Mouse (Mus musculus) thymus, postnatal 10 days (tissue): ENCODE data around the gene Tmem97.
"Not testable (repeated sequence)": the region's sequence is repeated elsewhere in the genome, so short reads cannot be mapped to it uniquely, and the experiment has no call there.

Experiments used
- DNase-seq, 2 experiments: peaks; one replicate each; pipeline ENCODE4 v3.0.0; 2021; ENCODE audit warnings: low spot score in 2 of 2

The Tmem97 gene

DNA sequence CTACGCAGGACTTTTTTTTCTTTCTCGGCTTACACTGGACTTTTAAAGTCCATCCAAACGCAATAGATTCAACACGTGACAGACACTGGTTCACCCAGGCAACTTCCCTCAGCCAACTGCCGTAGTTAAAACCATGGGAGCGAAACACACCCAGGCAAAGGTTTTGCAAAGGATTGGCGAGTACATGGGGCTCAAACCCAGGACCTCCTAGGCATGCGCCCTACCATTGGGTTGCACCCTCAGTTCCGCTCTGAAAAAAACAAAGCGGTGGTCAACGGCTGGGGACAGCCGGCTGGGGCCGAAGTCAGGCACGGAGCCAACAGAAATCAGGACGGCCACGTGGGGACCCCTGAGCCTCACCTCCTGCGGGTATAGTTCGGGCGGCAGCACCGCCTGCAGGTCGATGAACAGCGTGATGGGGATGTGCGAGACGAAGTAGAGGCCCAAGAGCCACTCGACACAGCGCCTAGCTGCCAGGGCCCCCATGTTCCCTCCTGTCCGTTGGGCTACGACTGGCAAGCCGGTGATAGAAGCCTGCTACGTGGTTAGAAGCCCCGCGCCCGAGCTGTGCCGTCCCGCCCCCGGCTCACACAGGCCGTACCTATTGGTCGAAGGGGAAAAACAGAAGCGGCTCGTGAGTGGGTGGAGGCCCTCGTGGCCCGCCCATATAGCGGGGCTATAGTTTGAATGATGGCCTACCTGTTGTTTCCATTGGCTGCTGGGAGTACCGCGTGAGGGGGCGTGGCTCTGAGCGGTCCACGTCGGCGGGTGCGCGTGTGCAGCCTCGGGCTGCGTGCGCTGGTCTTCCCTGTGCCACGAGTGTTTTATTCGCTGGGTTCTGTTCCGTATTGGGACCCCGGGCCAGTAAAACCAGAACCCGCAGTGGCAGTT, at the start of gene Tmem97:
Gene Tmem97 (minus strand): TSS at position 610 of the 891 bp plus-strand sequence.
- peak; percentile 92 to 95 for DNase-seq

DNA sequence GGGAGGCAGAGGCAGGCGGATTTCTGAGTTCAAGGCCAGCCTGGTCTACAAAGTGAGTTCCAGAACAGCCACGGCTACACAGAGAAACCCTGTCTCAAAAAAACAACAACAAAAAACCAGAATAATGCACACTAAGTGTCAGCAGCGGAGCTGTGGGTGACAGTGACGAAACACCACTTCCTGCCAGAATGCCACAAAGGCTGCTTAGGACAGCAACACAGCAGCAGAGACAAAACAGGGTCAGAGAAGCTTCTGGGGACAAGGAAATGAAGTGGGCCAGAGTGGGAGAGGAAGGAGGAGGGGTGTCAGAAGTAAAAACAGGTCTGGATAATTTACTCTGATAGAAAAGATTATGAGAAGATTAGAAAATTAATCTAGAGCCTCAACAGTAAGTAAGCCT, 49.5 kb upstream of the Tmem97 start:
- peak; percentile 53 to 54 for DNase-seq

DNA sequence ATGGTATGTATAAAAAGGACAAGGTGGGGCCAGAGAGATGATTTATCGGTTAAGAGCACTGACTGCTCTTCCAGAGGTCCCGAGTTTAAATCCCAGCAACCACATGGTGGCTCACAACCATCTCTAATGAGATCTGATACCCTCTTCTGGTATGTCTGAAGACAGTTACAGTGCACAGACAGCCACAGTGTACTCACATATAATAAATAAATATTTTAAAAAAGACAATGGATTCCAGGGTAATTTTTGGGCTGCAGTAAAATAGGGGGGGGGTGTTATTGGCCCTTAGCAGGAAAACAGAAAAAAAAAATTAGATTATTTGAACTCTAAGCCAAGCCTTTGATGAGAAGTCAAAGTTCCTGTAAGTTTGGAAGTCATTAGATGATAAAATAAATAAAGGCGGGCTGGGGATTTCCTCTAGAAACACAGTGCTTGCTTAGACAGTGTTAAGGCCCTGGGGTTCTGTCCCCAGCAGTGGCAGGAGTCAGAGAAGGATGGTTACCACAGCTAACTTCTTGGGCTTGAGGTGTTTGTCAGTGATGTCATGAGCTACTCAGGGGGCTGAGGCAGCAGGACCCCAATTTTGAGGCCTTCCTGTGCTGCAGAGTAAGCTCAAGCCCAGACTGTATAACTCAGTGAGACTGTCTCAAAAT, 48.3 kb upstream of the Tmem97 start:
- no peak for DNase-seq

GRCm38 (mm10) chr11:78596750-78597149, 46.2 kb upstream of the Tmem97 start:
- no peak for DNase-seq

DNA sequence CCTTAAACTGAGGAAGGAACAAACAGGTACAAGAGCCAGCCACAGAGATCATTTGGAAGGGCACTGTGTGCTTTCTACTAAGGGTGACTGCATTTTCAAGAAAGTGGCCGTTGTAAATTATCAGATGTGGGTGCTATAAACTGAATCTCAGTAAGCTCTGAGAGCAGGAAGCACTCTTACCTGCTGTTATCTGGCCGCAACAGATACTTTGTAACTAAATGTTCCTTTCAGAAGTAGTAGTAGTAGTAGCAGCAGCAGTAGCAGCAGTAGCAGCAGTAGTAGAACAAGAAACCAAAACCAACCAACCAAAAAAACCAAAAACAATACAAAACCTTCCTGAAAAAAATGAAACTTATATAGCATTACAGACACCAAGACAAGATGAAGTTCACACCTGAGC, 45.2 kb upstream of the Tmem97 start:
- DNase-seq = no peak

DNA sequence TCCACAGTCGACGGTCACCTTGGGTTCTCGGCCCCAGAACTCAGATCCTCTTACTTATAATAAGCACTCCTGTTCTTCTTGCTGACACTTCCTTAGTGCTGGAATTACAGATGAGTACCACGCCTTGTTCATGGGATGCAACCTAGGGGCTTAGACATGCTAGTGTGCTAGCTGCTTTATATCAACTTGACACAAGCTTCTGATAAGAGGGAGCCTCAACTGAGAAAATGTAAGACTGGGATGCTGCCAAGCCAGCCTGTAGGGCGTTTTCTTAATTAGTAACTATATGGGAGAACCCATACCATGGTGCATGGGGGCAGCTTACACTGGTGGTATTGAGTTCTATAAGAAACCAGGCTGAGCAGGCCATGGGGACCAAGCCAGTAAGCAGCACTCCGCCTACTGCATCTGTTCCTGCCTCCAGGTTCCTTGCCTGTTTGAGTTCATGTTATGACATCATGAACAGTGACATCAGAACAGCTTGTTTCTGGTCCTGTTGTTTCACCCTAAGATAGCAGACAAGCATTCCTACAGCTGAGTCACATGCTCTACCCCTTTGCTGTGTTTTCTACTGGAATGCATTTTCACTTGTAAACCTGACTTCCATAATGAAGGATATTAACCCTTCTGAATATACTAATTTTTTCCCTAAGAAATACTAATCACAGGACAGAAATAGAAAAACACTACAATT, 43.8 kb upstream of the Tmem97 start:
- no peak for DNase-seq

DNA sequence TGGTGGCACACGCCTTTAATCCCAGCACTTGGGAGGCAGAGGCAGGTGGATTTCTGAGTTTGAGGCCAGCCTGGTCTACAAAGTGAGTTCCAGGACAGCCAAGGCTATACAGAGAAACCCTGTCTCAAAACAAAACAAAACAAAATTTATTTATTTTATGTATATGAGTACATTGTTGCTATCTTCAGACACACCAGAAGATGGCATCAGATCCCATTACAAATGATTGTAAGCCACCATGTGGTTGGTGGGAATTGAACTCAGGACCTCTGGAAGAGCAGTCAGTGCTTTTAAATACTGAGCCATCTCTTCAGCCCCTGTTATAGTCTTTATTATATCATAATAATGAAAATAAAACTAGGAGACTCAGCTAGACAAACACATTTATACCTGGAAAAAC, 37.1 kb upstream of the Tmem97 start:
- not testable (repeated sequence) for DNase-seq

GRCm38 (mm10) chr11:78586099-78586498, 35.5 kb upstream of the Tmem97 start:
- DNase-seq = no peak

GRCm38 (mm10) chr11:78582848-78583247, 32.3 kb upstream of the Tmem97 start:
- no peak for DNase-seq

- no peak for DNase-seq
Observed at GRCm38 (mm10) chr11:78574975-78575374, 24.4 kb upstream of the Tmem97 start.

GRCm38 (mm10) chr11:78574536-78574935, 24.0 kb upstream of the Tmem97 start:
- no peak for DNase-seq

GRCm38 (mm10) chr11:78574031-78574430, 23.5 kb upstream of the Tmem97 start:
- DNase-seq = not testable (repeated sequence)

GRCm38 (mm10) chr11:78571854-78572253, 21.3 kb upstream of the Tmem97 start:
- no peak for DNase-seq

- DNase-seq = no peak
Observed at GRCm38 (mm10) chr11:78571441-78571840, 20.9 kb upstream of the Tmem97 start.

- no peak for DNase-seq
Observed at GRCm38 (mm10) chr11:78569806-78570205, 19.2 kb upstream of the Tmem97 start.

GRCm38 (mm10) chr11:78568827-78569226, 18.2 kb upstream of the Tmem97 start:
- no peak for DNase-seq

- no peak for DNase-seq
Observed at GRCm38 (mm10) chr11:78567614-78568013, 17.0 kb upstream of the Tmem97 start.

- DNase-seq = no peak
Observed at GRCm38 (mm10) chr11:78566775-78567174, 16.2 kb upstream of the Tmem97 start.

- peak; percentile 44 to 74 for DNase-seq
Observed at GRCm38 (mm10) chr11:78560447-78560846, 9.9 kb upstream of the Tmem97 start.

GRCm38 (mm10) chr11:78557241-78557640, 6.7 kb upstream of the Tmem97 start:
- DNase-seq = no peak

DNA sequence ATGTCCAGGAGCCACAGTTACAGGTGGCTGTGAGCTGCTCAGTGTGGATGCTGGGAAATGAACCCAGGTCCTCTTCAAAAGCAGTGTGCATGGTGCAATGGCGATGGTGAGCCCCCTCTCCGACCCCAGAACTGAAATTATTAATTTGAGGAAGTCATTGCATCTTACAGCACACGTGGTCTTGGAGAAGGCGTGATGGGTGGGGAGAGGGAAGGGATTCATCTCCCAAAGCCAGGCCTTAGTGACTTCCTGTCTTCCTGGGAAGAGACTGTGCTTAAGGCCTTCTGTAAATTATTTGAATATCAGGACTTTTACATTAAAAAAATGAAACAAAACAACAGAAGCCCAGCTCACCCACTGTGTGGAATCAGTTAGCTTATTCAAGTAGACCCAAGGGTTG, 5.5 kb upstream of the Tmem97 start:
- DNase-seq = no peak

- no peak for DNase-seq
Observed at GRCm38 (mm10) chr11:78555623-78556022, 5.0 kb upstream of the Tmem97 start.

- DNase-seq = no peak
Observed at GRCm38 (mm10) chr11:78551059-78551398, 452 bp upstream of the Tmem97 start.
